Mouse (Mus musculus) limb, embryonic 15.5 days (tissue): Measurements from ENCODE around the gene Tlr4. TPM values are rescaled to one million over a fixed set of nuclear protein-coding genes. Genes with fewer than 3 reads are reported as not detected.

Experiments used
- ATAC-seq: fragments of 200-750 bp; cut with Nextera tagmentation; 2 replicates; pipeline ENCODE4 v1.8.0; 2017; ENCODE audit warnings: low read depth, moderate TSS enrichment; ENCODE audit not compliant: insufficient number of reproducible peaks, low FRiP score, low TSS enrichment
- H3K27ac ChIP-seq: fragments of 300-500 bp; sonication (generic); 2 replicates; pipeline ENCODE4 v1.5.1; 2015; ENCODE audit warnings: moderate library complexity, mild to moderate bottlenecking, inconsistent platforms
- H3K27me3 ChIP-seq: fragments of 300-500 bp; sonication (generic); 2 replicates; pipeline ENCODE4 v1.6.1; 2015; ENCODE audit warnings: inconsistent platforms
- H3K36me3 ChIP-seq: fragments of 300-500 bp; sonication (generic); 2 replicates; pipeline ENCODE4 v1.6.1; 2015; ENCODE audit warnings: inconsistent platforms
- H3K4me1 ChIP-seq: fragments of 300-500 bp; sonication (generic); 2 replicates; pipeline ENCODE4 v1.6.1; 2015; ENCODE audit warnings: inconsistent platforms
- H3K4me2 ChIP-seq: fragments of 300-500 bp; sonication (generic); 2 replicates; pipeline ENCODE4 v1.6.1; 2015; ENCODE audit warnings: mild to moderate bottlenecking, inconsistent platforms
- H3K4me3 ChIP-seq: fragments of 300-500 bp; sonication (generic); 2 replicates; pipeline ENCODE4 v1.5.1; 2015; ENCODE audit warnings: mild to moderate bottlenecking, inconsistent platforms
- H3K9ac ChIP-seq: fragments of 300-500 bp; sonication (generic); 2 replicates; pipeline ENCODE4 v1.6.1; 2015; ENCODE audit warnings: inconsistent platforms
- H3K9me3 ChIP-seq: fragments of 300-500 bp; sonication (generic); 2 replicates; pipeline ENCODE4 v1.6.1; 2016; ENCODE audit warnings: inconsistent platforms
- WGBS: fragments of 180-500 bp; shearing (Covaris S2); methylation state at CpG from one replicate; pipeline ENCODE4 v1.1.7; 2015; 5-methylcytosine and 5-hydroxymethylcytosine counted together
- polyA plus RNA-seq: library from polyadenylated mRNA; unstranded; fragments of >200 nt; fragmentation: Nextera tagmentation; extraction: Ambion mirVana; gene quantifications from 2 replicates; pipeline ENCODE4 v1.2.1, GENCODE M21; 2015

The Tlr4 gene
- polyA plus RNA-seq, 1 experiment from 2014 or later = 2.3 TPM

DNA sequence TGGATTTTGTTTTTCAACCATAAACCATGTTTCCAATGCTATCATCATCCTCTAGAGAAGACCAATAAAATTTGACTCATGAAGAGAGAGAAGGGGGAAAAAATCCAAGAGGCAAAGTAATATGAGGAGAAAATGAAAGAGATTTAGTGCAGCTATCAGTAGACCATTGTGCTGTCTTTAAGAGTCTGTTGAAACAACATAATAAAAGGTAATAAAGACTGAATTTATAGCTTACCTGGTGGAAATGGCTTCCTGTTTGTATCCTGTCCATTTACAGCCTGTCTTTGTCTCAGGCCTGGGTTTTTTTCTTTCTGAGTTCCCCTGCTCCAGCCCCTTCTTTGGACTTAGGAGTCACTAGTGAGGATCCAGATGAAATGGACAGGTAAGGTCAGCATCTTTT is 81.0 kb downstream of the Tlr4 start:
- no peaks in the 10 kb centered on the region for H3K9me3 ChIP-seq
- no peak overlapping the region for H3K4me2 ChIP-seq
- no peak for ATAC-seq
- no peak overlapping the region for H3K4me3 ChIP-seq
- no peak overlapping the region for H3K9ac ChIP-seq
- no peaks in the 10 kb centered on the region for H3K4me1 ChIP-seq
- H3K27me3 ChIP-seq = no peaks in the 10 kb centered on the region
- H3K36me3 ChIP-seq = no peaks in the 10 kb centered on the region
- H3K27ac ChIP-seq = no peak overlapping the region

- ATAC-seq = no peak
- H3K9me3 ChIP-seq = no peaks in the 10 kb centered on the region
- H3K4me1 ChIP-seq = no peaks in the 10 kb centered on the region
- 80% methylated on average over 3 of the region's 3 CpGs for WGBS
- H3K4me3 ChIP-seq = no peak overlapping the region
- H3K36me3 ChIP-seq = no peaks in the 10 kb centered on the region
- no peak overlapping the region for H3K27ac ChIP-seq
- no peak overlapping the region for H3K9ac ChIP-seq
- H3K27me3 ChIP-seq = no peaks in the 10 kb centered on the region
- H3K4me2 ChIP-seq = no peak overlapping the region
Measured at GRCm38 (mm10) chr4:66919630-66920372, 92.4 kb downstream of the Tlr4 start.

GRCm38 (mm10) chr4:66923616-66924276 is 96.4 kb downstream of the Tlr4 start:
- no peaks in the 10 kb centered on the region for H3K9me3 ChIP-seq
- H3K27me3 ChIP-seq = no peaks in the 10 kb centered on the region
- WGBS = 52% methylated on average over 3 of the region's 3 CpGs
- H3K4me3 ChIP-seq = no peak overlapping the region
- no peak overlapping the region for H3K27ac ChIP-seq
- no peaks in the 10 kb centered on the region for H3K4me1 ChIP-seq
- no peaks in the 10 kb centered on the region for H3K36me3 ChIP-seq
- H3K4me2 ChIP-seq = no peak overlapping the region
- ATAC-seq = no peak
- H3K9ac ChIP-seq = no peak overlapping the region

- H3K9ac ChIP-seq = no peak overlapping the region
- no peak overlapping the region for H3K27ac ChIP-seq
- no peak overlapping the region for H3K4me3 ChIP-seq
- ATAC-seq = no peak
- no peaks in the 10 kb centered on the region for H3K27me3 ChIP-seq
- no peaks in the 10 kb centered on the region for H3K36me3 ChIP-seq
- H3K4me2 ChIP-seq = no peak overlapping the region
- H3K9me3 ChIP-seq = no peaks in the 10 kb centered on the region
- WGBS = 54% methylated on average over 4 of the region's 4 CpGs
- no peaks in the 10 kb centered on the region for H3K4me1 ChIP-seq
Measured at GRCm38 (mm10) chr4:66926066-66926465, 98.7 kb downstream of the Tlr4 start.

DNA sequence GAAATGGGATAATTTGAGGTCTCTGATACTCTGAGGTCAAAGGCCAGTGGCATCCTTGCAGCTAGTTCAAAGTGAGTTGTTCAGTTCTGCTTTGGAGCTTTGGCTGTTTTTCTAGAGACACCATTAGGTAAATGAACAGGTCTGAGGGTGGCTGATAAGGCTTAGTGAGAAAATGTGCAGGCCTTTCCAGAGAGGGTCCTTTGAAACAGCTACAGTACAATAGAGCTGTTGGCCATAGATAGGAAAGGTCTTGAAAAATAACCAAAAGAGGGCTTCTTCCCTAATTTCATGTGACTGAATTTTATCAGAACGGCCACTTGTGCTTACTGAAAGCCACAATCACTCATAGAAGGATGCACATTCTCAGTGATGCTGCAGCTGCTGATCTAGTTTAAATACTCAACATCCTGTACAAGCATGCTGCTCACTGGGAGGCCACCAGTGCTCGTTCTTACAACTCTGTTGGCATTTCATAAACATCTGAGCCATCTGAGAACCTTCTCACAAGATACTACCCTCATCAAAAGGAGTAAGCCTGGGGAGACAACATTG is 100.2 kb downstream of the Tlr4 start:
- Histone ChIP-seq H3K4me1 (no peaks in the 10 kb centered on the region), H3K4me2 (no peak overlapping the region), H3K36me3 (no peaks in the 10 kb centered on the region), H3K27ac (no peak overlapping the region), H3K4me3 (no peak overlapping the region), H3K9me3 (no peaks in the 10 kb centered on the region), H3K27me3 (no peaks in the 10 kb centered on the region), H3K9ac (no peak overlapping the region)
- ATAC-seq = no peak
- WGBS = 58% methylated on average over 2 of the region's 2 CpGs

- H3K9me3 ChIP-seq = no peaks in the 10 kb centered on the region
- no peaks in the 10 kb centered on the region for H3K4me1 ChIP-seq
- H3K4me2 ChIP-seq = no peak overlapping the region
- no peak overlapping the region for H3K27ac ChIP-seq
- ATAC-seq = no peak
- H3K27me3 ChIP-seq = no peaks in the 10 kb centered on the region
- H3K4me3 ChIP-seq = no peak overlapping the region
- no peaks in the 10 kb centered on the region for H3K36me3 ChIP-seq
- H3K9ac ChIP-seq = no peak overlapping the region
- 36% methylated on average over 4 of the region's 4 CpGs for WGBS
Measured at GRCm38 (mm10) chr4:66938489-66939061, 111.2 kb downstream of the Tlr4 start.

DNA sequence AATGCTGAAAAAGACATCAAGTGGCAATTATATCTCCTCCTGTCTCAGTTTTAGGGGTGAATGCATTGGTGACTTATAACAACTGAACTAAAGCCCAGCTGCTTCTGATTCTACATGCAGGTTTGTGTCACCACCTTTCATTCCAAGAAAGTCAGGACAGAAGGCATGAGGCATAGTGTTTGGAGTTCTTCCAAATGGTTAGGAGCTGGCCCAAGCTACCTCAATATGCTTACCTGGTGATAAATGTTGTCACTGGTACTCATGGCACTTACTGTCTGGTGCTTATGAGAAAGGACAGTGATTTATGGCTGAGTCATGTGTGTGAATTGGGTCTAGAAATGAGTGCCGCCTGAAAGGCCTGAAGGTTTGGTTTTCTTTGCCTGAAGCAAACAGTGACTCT is 114.5 kb downstream of the Tlr4 start:
- no peak overlapping the region for H3K9ac ChIP-seq
- ATAC-seq = no peak
- WGBS = 69% methylated on average over 1 of the region's 1 CpGs

GRCm38 (mm10) chr4:66943699-66944098 is 116.3 kb downstream of the Tlr4 start:
- Histone ChIP-seq H3K9ac (no peak overlapping the region), H3K4me2 (no peak overlapping the region), H3K4me3 (no peak overlapping the region), H3K36me3 (no peaks in the 10 kb centered on the region), H3K9me3 (no peaks in the 10 kb centered on the region), H3K27me3 (no peaks in the 10 kb centered on the region), H3K4me1 (no peaks in the 10 kb centered on the region), H3K27ac (no peak overlapping the region)
- no peak for ATAC-seq

More for the DNA sequence above, 114.5 kb downstream of the Tlr4 start:
- Histone ChIP-seq H3K27ac (no peak overlapping the region), H3K9me3 (no peaks in the 10 kb centered on the region), H3K27me3 (no peaks in the 10 kb centered on the region), H3K4me3 (no peak overlapping the region), H3K4me1 (no peaks in the 10 kb centered on the region), H3K4me2 (no peak overlapping the region), H3K36me3 (no peaks in the 10 kb centered on the region)

GRCm38 (mm10) chr4:66947657-66948056 is 120.3 kb downstream of the Tlr4 start:
- Histone ChIP-seq H3K4me1 (no peaks in the 10 kb centered on the region), H3K4me3 (no peak overlapping the region), H3K27me3 (no peaks in the 10 kb centered on the region), H3K27ac (no peak overlapping the region), H3K9ac (no peak overlapping the region), H3K4me2 (no peak overlapping the region), H3K36me3 (no peaks in the 10 kb centered on the region), H3K9me3 (no peaks in the 10 kb centered on the region)
- WGBS = 9% methylated on average over 1 of the region's 1 CpGs
- no peak for ATAC-seq

- Histone ChIP-seq H3K36me3 (no peaks in the 10 kb centered on the region), H3K27me3 (no peaks in the 10 kb centered on the region), H3K4me2 (no peak overlapping the region), H3K27ac (no peak overlapping the region), H3K4me3 (no peak overlapping the region), H3K9ac (no peak overlapping the region), H3K4me1 (no peaks in the 10 kb centered on the region), H3K9me3 (no peaks in the 10 kb centered on the region)
- WGBS = 36% methylated on average over 3 of the region's 3 CpGs
- ATAC-seq = no peak
Measured at GRCm38 (mm10) chr4:66974918-66975317, 147.5 kb downstream of the Tlr4 start.
